Mouse (Mus musculus) myocyte (in vitro differentiated cells): ENCODE results near the gene Gm4778.

Source experiments
- CEBPB ChIP-seq: IDR thresholded peaks from 2 replicates; pipeline ENCODE4 v1.6.1; 2011; ENCODE audit warnings: mild to moderate bottlenecking, moderate library complexity; ENCODE audit not compliant: poor library complexity, insufficient read depth, severe bottlenecking
- MAX ChIP-seq: IDR thresholded peaks from one replicate; pipeline ENCODE4 v1.6.1; 2011; ENCODE audit warnings: low read depth, mild to moderate bottlenecking, control low read depth
- MYOD1 ChIP-seq, 3 experiments: IDR thresholded peaks; one replicate each; pipeline ENCODE4 v1.6.1; 2011; ENCODE audit warnings: control low read depth in 2 of 3, low read depth in 2 of 3, mild to moderate bottlenecking in 2 of 3, moderate library complexity in 1 of 3; ENCODE audit not compliant: insufficient read length in 2 of 3, control insufficient read depth in 1 of 3
- POLR2A ChIP-seq: IDR thresholded peaks from one replicate; pipeline ENCODE4 v1.6.1; 2011; ENCODE audit warnings: low read depth, mild to moderate bottlenecking, control low read depth, moderate library complexity; ENCODE audit not compliant: insufficient read length
- POLR2AphosphoS2 ChIP-seq: IDR thresholded peaks from one replicate; pipeline ENCODE4 v1.6.1; 2011; ENCODE audit warnings: low read depth, control low read depth; ENCODE audit not compliant: insufficient read length
- TCF12 ChIP-seq: IDR thresholded peaks from one replicate; pipeline ENCODE4 v1.6.1; 2011; ENCODE audit warnings: mild to moderate bottlenecking, control low read depth; ENCODE audit not compliant: poor library complexity, insufficient read depth, severe bottlenecking
- TCF3 ChIP-seq: IDR thresholded peaks from one replicate; pipeline ENCODE4 v1.6.1; 2011; ENCODE audit warnings: low read depth, control low read depth; ENCODE audit not compliant: insufficient read length

GRCm38 (mm10) chr3:94306975-94307374, 43.1 kb downstream of the Gm4778 start:
- TF ChIP-seq CEBPB (no peak), POLR2A (no peak), TCF12 (no peak), MAX (no peak), MYOD1 (IDR thresholded peaks at IDR 0.05; ENCODE audit: control insufficient read depth in 1 of 3, insufficient read length in 2 of 3, low read depth in 2 of 3) (no peak), TCF3 (no peak), POLR2AphosphoS2 (no peak)
